Comparison of ENCODE assay signal across 10 mouse cellular contexts in the genomic region with DNA sequence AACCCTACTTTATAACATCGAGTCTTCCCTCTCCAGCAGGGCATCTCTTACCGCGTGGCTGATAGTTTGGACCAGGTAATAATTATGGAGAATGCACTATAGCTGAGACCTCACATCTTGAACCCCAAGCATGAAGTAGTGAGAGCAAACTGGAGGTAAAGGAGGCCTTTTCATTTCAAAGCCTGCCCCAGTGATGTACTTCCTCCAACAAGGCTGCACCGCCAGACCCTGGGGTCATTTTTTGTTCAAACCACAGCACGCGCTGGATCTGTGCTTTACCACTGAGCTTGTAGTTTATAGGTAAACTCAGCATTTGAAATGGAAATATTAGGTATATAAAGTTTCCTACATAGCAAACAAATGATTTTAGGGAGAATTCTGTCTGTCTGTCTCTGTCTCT.
A peak's percentile ranks its signal among the peaks of the same experiment; 100 is the strongest.
DNase-seq lines count a peak whose midpoint lies in the region; ATAC-seq lines count a peak whose summit lies in the region.
"Had no signal": no experiment of that assay in that cellular context is flagged by ENCODE, and none has a peak within 500 bp of the region (broad histone marks: within the 10 kb centered on the region; RNA-seq: fewer than 3 reads in every experiment).

No protein-coding gene starts in this region.

- no peak for DNase-seq in kidney, adult 9 months
- DNase-seq in forebrain, embryonic 14.5 days (ENCODE audit: low spot score), result no peak
- no peak for DNase-seq in ovary, adult 18-20 months (ENCODE audit: low spot score)
- no peak for DNase-seq in layer of hippocampus, postnatal 10 days (ENCODE audit: low spot score in 2 of 2)
- DNase-seq: cerebellum, adult 2 months had no signal

- H3K4me1 ChIP-seq in kidney, embryonic 16.5 days (ENCODE audit: insufficient read depth, low read length), result peaks cover 53% of the 10 kb centered on the region
- H3K4me1 ChIP-seq in embryonic facial prominence, embryonic 12.5 days, result peaks cover 58% of the 10 kb centered on the region
- peaks cover 48% of the 10 kb centered on the region for H3K4me1 ChIP-seq in forebrain, embryonic 14.5 days (ENCODE audit: control insufficient read depth, insufficient read depth, low read length)
- peaks cover 65% of the 10 kb centered on the region for H3K4me1 ChIP-seq in limb, embryonic 13.5 days

- H3K4me3 ChIP-seq in kidney, embryonic 16.5 days (ENCODE audit: low read length), result no peak overlapping the region
- no peak overlapping the region for H3K4me3 ChIP-seq in embryonic facial prominence, embryonic 12.5 days
- no peak overlapping the region for H3K4me3 ChIP-seq in forebrain, embryonic 14.5 days (ENCODE audit: low read depth, low read length)
- H3K4me3 ChIP-seq in limb, embryonic 13.5 days, result no peak overlapping the region
- H3K4me3 ChIP-seq: liver, embryonic 15.5 days had no signal

- no peak overlapping the region for H3K9ac ChIP-seq in kidney, embryonic 16.5 days (replicated peaks; ENCODE audit: low read length)
- H3K9ac ChIP-seq in embryonic facial prominence, embryonic 12.5 days, result no peak overlapping the region
- 0 out of 2 replicates have a peak overlapping the region, but pooled peaks have one; percentile 40 for H3K9ac ChIP-seq in forebrain, embryonic 14.5 days (ENCODE audit: low read length)
- no peak overlapping the region for H3K9ac ChIP-seq in limb, embryonic 13.5 days
- H3K9ac ChIP-seq: liver, embryonic 15.5 days had no signal

- no peaks in the 10 kb centered on the region for H3K27me3 ChIP-seq in kidney, embryonic 16.5 days (ENCODE audit: insufficient read depth, low read length)
- H3K27me3 ChIP-seq in embryonic facial prominence, embryonic 12.5 days, result no peaks in the 10 kb centered on the region
- H3K27me3 ChIP-seq in forebrain, embryonic 14.5 days (replicated peaks; ENCODE audit: control insufficient read depth, insufficient read depth, low read length), result no peaks in the 10 kb centered on the region
- no peaks in the 10 kb centered on the region for H3K27me3 ChIP-seq in limb, embryonic 13.5 days
- H3K27me3 ChIP-seq: liver, embryonic 15.5 days had no signal

- WGBS in kidney, embryonic 16.5 days, result 74% methylated on average over 6 of the region's 6 CpGs
- 48% methylated on average over 6 of the region's 6 CpGs for WGBS in embryonic facial prominence, embryonic 12.5 days
- WGBS in forebrain, embryonic 14.5 days, result 80% methylated on average over 6 of the region's 6 CpGs
- 49% methylated on average over 6 of the region's 6 CpGs for WGBS in limb, embryonic 13.5 days

- H3K36me3 ChIP-seq in kidney, embryonic 16.5 days (ENCODE audit: insufficient read depth, low read length), result no peaks in the 10 kb centered on the region
- no peaks in the 10 kb centered on the region for H3K36me3 ChIP-seq in embryonic facial prominence, embryonic 12.5 days
- H3K36me3 ChIP-seq in forebrain, embryonic 14.5 days (ENCODE audit: control insufficient read depth, insufficient read depth, low read length), result 0 out of 2 replicates have a peak, but pooled peaks cover 3% of the 10 kb centered on the region
- no peaks in the 10 kb centered on the region for H3K36me3 ChIP-seq in limb, embryonic 13.5 days
- H3K36me3 ChIP-seq: G1E; liver, embryonic 15.5 days had no signal

- peak overlapping the region; percentile 11; the same call in 1 of the 2 replicates for H3K4me2 ChIP-seq in kidney, embryonic 16.5 days (replicated peaks; ENCODE audit: low read depth, low read length)
- H3K4me2 ChIP-seq in embryonic facial prominence, embryonic 12.5 days (replicated peaks), result peak overlapping the region; percentile 54
- H3K4me2 ChIP-seq in forebrain, embryonic 14.5 days (ENCODE audit: low read length), result no peak overlapping the region
- peak overlapping the region; percentile 54 for H3K4me2 ChIP-seq in limb, embryonic 13.5 days (replicated peaks)
- H3K4me2 ChIP-seq: liver, embryonic 15.5 days had no signal

- H3K9me3 ChIP-seq in kidney, embryonic 16.5 days (ENCODE audit: low read length), result no peaks in the 10 kb centered on the region
- H3K9me3 ChIP-seq in embryonic facial prominence, embryonic 12.5 days, result no peaks in the 10 kb centered on the region
- no peaks in the 10 kb centered on the region for H3K9me3 ChIP-seq in forebrain, embryonic 14.5 days (replicated peaks; ENCODE audit: control insufficient read depth, low read length)
- no peaks in the 10 kb centered on the region for H3K9me3 ChIP-seq in limb, embryonic 13.5 days
- H3K9me3 ChIP-seq: G1E; liver, embryonic 15.5 days had no signal

- peak overlapping the region; percentile 47 for H3K27ac ChIP-seq in kidney, embryonic 16.5 days (ENCODE audit: low read length)
- peak overlapping the region; percentile 97 for H3K27ac ChIP-seq in embryonic facial prominence, embryonic 12.5 days
- H3K27ac ChIP-seq in forebrain, embryonic 14.5 days (ENCODE audit: low read depth, low read length), result peak overlapping the region; percentile 44; the same call in 1 of the 2 replicates
- peak overlapping the region; percentile 90 for H3K27ac ChIP-seq in limb, embryonic 13.5 days
- H3K27ac ChIP-seq: liver, embryonic 15.5 days had no signal

- ATAC-seq in kidney, embryonic 16.5 days (ENCODE audit: low FRiP score, low TSS enrichment), result no peak
- no peak for ATAC-seq in embryonic facial prominence, embryonic 12.5 days (ENCODE audit: insufficient number of reproducible peaks, insufficient read depth, low FRiP score, low TSS enrichment)
- no peak for ATAC-seq in forebrain, embryonic 14.5 days
- ATAC-seq in limb, embryonic 13.5 days (ENCODE audit: low FRiP score, low read depth), result no peak

Comparison
In these comparisons a context has a peak if more than half of its experiments do, and no peak if none do; other contexts are left out.
1. H3K27ac ChIP-seq: peak in every context shown above with its lines; median percentile 97 in embryonic facial prominence, embryonic 12.5 days; 90 in limb, embryonic 13.5 days; 47 in kidney, embryonic 16.5 days; 44 in forebrain, embryonic 14.5 days.